Mouse (Mus musculus): ENCODE measurements at regions not wholly inside any gene's neighbourhood (a gene's known extent, or its start where the extent isn't known, plus 50 kb on each side); places are given as distances from the start of the nearest gene placed in this dataset.

DNA sequence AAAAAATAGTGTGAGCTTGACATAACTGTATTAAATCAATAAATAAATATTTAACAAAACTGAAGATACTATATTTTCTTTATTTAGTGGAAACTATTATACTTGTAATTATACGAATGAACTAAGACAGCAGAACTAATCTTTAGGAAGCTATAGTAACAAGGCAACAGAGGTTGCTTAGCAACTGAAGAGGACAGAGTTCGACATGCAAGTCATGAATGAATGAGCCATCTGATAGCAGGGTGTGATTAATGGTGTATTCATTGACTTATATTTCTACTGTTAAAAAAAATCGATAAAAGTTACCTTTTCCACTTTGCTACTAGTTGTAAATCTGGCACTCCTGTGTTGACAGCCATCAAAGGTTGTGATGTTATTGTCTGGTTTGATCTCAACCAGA, 557.2 kb upstream of the Cntnap5a start:
- in situ Hi-C loops (cut with MboI, MseI): no loop called here

DNA sequence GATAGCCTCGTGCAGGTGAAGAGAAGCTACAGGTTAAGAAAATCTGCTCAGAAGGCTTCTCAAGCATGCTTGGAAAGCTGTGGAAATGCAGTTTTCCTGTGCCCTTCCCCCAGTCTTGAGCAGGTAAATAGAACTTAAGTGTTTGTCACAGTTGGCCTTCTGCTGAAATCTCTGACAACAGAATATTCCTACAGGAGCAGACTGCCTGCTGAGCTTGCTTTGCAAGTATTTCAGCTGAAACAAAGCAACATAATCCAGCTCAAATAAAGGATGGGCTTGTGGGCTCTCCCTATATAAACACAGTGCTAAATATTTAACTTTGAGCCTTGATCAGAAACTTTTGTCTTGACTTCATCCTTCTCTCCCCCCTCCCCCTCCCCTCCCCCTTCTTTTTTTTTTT, 550.3 kb upstream of the Cntnap5a start:
- in situ Hi-C loops (cut with MboI, MseI): loop anchor here in 1 of 2 experiments (10.0 kb wide), 1 partner anchor 1731 kb away; no protein-coding TSS in a partner anchor

DNA sequence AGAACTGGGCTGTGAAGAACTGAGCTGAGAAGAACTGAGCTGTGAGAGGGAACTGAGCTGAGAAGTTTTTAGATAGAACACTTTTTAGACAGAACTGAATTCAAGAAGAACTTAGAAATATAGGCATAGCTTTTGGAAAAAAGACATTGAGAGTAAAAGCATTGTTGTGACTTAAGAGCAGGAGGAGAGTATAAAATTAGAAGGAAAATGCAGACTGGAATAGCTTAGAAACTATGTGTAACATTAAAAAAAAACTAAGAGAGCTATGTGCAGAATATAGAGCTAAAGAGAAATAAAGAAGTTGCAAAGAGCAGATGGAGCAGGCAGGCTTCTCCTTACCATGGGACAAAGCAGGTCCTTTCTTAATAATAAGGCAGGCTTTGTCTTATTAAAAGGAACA, 540.0 kb upstream of the Cntnap5a start:
- in situ Hi-C loops (cut with MboI, MseI): no loop called here

All from T-helper 17 cell (primary cell).